Mouse (Mus musculus): ENCODE measurements around the gene Vmn1r173. TPM values are rescaled to one million over a fixed set of nuclear protein-coding genes. Genes with fewer than 3 reads are reported as not detected.
"Not testable (repeated sequence)": the region's sequence is repeated elsewhere in the genome, so short reads cannot be mapped to it uniquely, and the experiment has no call there.

Gene Vmn1r173
- polyA plus RNA-seq (2016; fragmentation: Nextera tagmentation; extraction: Ambion mirVana): not detected in 2 replicates

DNA sequence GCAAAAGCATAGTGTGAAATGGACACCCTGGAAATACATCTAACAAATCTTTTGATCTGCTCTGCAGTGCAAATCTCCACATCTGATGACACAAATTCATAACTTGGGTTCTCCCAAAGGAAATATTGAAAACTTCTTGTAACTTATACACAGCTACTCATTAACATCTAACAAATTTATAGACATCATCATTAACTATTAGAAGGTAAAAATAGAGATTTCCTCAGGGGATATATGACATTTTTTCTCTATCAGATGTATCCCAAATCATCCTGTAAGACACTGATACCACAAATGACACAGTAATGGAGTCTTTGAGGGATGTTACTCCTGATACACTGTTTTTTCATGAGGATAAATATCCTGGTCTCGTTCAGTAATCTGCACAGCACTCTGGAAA, at the start of gene Vmn1r173:
TSS of gene Vmn1r173 (plus strand) at position 301 of the 400 bp plus-strand sequence.
- not testable (repeated sequence) for H3K9me3 ChIP-seq; H3K36me3 ChIP-seq; ATAC-seq (ENCODE audit: insufficient number of reproducible peaks, insufficient read depth, low FRiP score, low TSS enrichment); H3K4me3 ChIP-seq; H3K27ac ChIP-seq; H3K4me2 ChIP-seq (replicated peaks); H3K4me1 ChIP-seq; H3K27me3 ChIP-seq; H3K9ac ChIP-seq
- WGBS: 58% methylated on average over 1 of the region's 1 CpGs

DNA sequence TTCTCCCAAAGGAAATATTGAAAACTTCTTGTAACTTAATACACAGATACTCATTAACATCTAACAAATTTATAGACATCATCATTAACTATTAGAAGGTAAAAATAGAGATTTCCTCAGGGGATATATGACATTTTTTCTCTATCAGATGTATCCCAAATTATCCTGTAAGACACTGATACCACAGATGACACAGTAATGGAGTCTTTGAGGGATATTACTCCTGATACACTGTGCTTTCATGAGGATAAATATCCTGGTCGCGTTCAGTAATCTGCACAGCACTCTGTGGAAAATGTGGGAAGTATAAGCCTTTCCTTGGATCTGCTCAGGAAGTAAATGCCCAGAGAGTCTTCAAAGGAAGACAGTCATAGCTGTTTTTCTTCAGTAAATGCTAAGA, 42.5 kb upstream of the Vmn1r173 start, which contains the start of gene Vmn1r172:
TSS of gene Vmn1r172 (plus strand) at position 301 of the 400 bp plus-strand sequence.
- Histone ChIP-seq H3K4me1 (no peaks in the 10 kb centered on the region), H3K36me3 (no peaks in the 10 kb centered on the region)
- WGBS: 62% methylated on average over 2 of the region's 2 CpGs

DNA sequence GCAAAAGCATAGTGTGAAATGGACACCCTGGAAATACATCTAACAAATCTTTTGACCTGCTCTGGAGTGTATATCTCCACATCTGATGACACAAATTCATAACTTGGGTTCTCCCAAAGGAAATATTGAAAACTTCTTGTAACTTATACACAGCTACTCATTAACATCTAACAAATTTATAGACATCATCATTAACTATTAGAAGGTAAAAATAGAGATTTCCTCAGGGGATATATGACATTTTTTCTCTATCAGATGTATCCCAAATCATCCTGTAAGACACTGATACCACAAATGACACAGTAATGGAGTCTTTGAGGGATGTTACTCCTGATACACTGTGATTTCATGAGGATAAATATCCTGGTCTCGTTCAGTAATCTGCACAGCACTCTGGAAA, 51.5 kb downstream of the Vmn1r173 start, which contains the start of gene Vmn1r174:
TSS of gene Vmn1r174 (plus strand) at position 301 of the 400 bp plus-strand sequence.
- not testable (repeated sequence) for H3K4me3 ChIP-seq; H3K4me1 ChIP-seq; H3K4me2 ChIP-seq (replicated peaks); H3K9me3 ChIP-seq; H3K27ac ChIP-seq; H3K36me3 ChIP-seq; ATAC-seq (ENCODE audit: insufficient number of reproducible peaks, insufficient read depth, low FRiP score, low TSS enrichment); H3K27me3 ChIP-seq; H3K9ac ChIP-seq
- 53% methylated on average over 1 of the region's 1 CpGs for WGBS

More for the DNA sequence above, 42.5 kb upstream of the Vmn1r173 start, which contains the start of gene Vmn1r172:
- no peak within 1 kb of the TSS for H3K27ac ChIP-seq
- no peaks in the 10 kb centered on the region for H3K27me3 ChIP-seq
- no peak within 1 kb of the TSS for H3K9ac ChIP-seq
- H3K4me3 ChIP-seq: no peak within 1 kb of the TSS
- H3K4me2 ChIP-seq (replicated peaks): no peak within 1 kb of the TSS
- no peak for ATAC-seq (ENCODE audit: insufficient number of reproducible peaks, insufficient read depth, low FRiP score, low TSS enrichment)
- H3K9me3 ChIP-seq: no peaks in the 10 kb centered on the region

Other genes with a start within 250 kb of the Vmn1r173 start
- gene Vmn1r167, start 193.5 kb upstream of the Vmn1r173 start, polyA plus RNA-seq (2016; fragmentation: Nextera tagmentation; extraction: Ambion mirVana): not detected in 2 replicates
- gene Vmn1r168, start 161.0 kb upstream of the Vmn1r173 start, polyA plus RNA-seq (2016; fragmentation: Nextera tagmentation; extraction: Ambion mirVana): not detected in 2 replicates
- not detected in 2 replicates for gene Vmn1r169, start 125.2 kb upstream of the Vmn1r173 start, polyA plus RNA-seq (2016; fragmentation: Nextera tagmentation; extraction: Ambion mirVana)
- gene Vmn1r170, start 94.5 kb upstream of the Vmn1r173 start, polyA plus RNA-seq (2016; fragmentation: Nextera tagmentation; extraction: Ambion mirVana): not detected in 2 replicates
- not detected in 2 replicates for gene Vmn1r171, start 70.0 kb upstream of the Vmn1r173 start, polyA plus RNA-seq (2016; fragmentation: Nextera tagmentation; extraction: Ambion mirVana)
- not detected in 2 replicates for gene Vmn1r172, start 42.4 kb upstream of the Vmn1r173 start, polyA plus RNA-seq (2016; fragmentation: Nextera tagmentation; extraction: Ambion mirVana)
- gene Vmn1r174, start 51.6 kb downstream of the Vmn1r173 start, polyA plus RNA-seq (2016; fragmentation: Nextera tagmentation; extraction: Ambion mirVana): not detected in 2 replicates
- not detected in 2 replicates for gene Vmn1r175, start 109.9 kb downstream of the Vmn1r173 start, polyA plus RNA-seq (2016; fragmentation: Nextera tagmentation; extraction: Ambion mirVana)
- not detected in 2 replicates for gene Vmn1r176, start 136.7 kb downstream of the Vmn1r173 start, polyA plus RNA-seq (2016; fragmentation: Nextera tagmentation; extraction: Ambion mirVana)
- not detected in 2 replicates for gene Vmn1r177, start 165.7 kb downstream of the Vmn1r173 start, polyA plus RNA-seq (2016; fragmentation: Nextera tagmentation; extraction: Ambion mirVana)
- gene Vmn1r178, start 191.3 kb downstream of the Vmn1r173 start, polyA plus RNA-seq (2016; fragmentation: Nextera tagmentation; extraction: Ambion mirVana): not detected in 2 replicates
- gene Vmn1r179, start 226.3 kb downstream of the Vmn1r173 start, polyA plus RNA-seq (2016; fragmentation: Nextera tagmentation; extraction: Ambion mirVana): not detected in 2 replicates
- not detected in 2 replicates for gene Vmn1r180, start 249.9 kb downstream of the Vmn1r173 start, polyA plus RNA-seq (2016; fragmentation: Nextera tagmentation; extraction: Ambion mirVana)

Data from embryonic facial prominence, embryonic 12.5 days (tissue).